Mouse (Mus musculus): ENCODE results near the gene Utp18. TPM values are rescaled to one million over a fixed set of nuclear protein-coding genes. Genes with fewer than 3 reads are reported as not detected.

The Utp18 gene
- polyA plus RNA-seq, 1 experiment from 2014 or later = 17.0 TPM

- H3K4me2 ChIP-seq = no peak overlapping the region
- H3K27me3 ChIP-seq (replicated peaks) = no peaks in the 10 kb centered on the region
- no peak overlapping the region for H3K27ac ChIP-seq (replicated peaks)
- H3K9ac ChIP-seq = no peak overlapping the region
- H3K4me1 ChIP-seq = no peaks in the 10 kb centered on the region
- WGBS = 68% methylated on average over 14 of the region's 14 CpGs
- H3K4me3 ChIP-seq = no peak overlapping the region
- H3K36me3 ChIP-seq = no peaks in the 10 kb centered on the region
- ATAC-seq (ENCODE audit: extremely low read depth, insufficient number of reproducible peaks, low FRiP score, low TSS enrichment) = no peak
- no peaks in the 10 kb centered on the region for H3K9me3 ChIP-seq
Observed at GRCm38 (mm10) chr11:93828619-93829326, 56.8 kb downstream of the Utp18 start.

GRCm38 (mm10) chr11:93822261-93822660 lies 63.3 kb downstream of the Utp18 start:
- Histone ChIP-seq H3K36me3 (no peaks in the 10 kb centered on the region), H3K4me3 (no peak overlapping the region), H3K27me3 (replicated peaks) (no peaks in the 10 kb centered on the region; the same call in 1 of the 2 replicates), H3K9ac (no peak overlapping the region), H3K4me1 (0 out of 2 replicates have a peak, but pooled peaks cover 7% of the 10 kb centered on the region), H3K27ac (replicated peaks) (no peak overlapping the region), H3K4me2 (no peak overlapping the region), H3K9me3 (no peaks in the 10 kb centered on the region)
- ATAC-seq (ENCODE audit: extremely low read depth, insufficient number of reproducible peaks, low FRiP score, low TSS enrichment) = no peak
- 69% methylated on average over 2 of the region's 2 CpGs for WGBS

GRCm38 (mm10) chr11:93821533-93821932 lies 64.0 kb downstream of the Utp18 start:
- Histone ChIP-seq H3K36me3 (no peaks in the 10 kb centered on the region), H3K4me1 (0 out of 2 replicates have a peak, but pooled peaks cover 7% of the 10 kb centered on the region), H3K27me3 (replicated peaks) (no peaks in the 10 kb centered on the region; the same call in 1 of the 2 replicates), H3K9ac (no peak overlapping the region), H3K4me2 (no peak overlapping the region), H3K27ac (replicated peaks) (no peak overlapping the region), H3K9me3 (no peaks in the 10 kb centered on the region), H3K4me3 (no peak overlapping the region)
- 43% methylated on average over 2 of the region's 2 CpGs for WGBS
- no peak for ATAC-seq (ENCODE audit: extremely low read depth, insufficient number of reproducible peaks, low FRiP score, low TSS enrichment)

DNA sequence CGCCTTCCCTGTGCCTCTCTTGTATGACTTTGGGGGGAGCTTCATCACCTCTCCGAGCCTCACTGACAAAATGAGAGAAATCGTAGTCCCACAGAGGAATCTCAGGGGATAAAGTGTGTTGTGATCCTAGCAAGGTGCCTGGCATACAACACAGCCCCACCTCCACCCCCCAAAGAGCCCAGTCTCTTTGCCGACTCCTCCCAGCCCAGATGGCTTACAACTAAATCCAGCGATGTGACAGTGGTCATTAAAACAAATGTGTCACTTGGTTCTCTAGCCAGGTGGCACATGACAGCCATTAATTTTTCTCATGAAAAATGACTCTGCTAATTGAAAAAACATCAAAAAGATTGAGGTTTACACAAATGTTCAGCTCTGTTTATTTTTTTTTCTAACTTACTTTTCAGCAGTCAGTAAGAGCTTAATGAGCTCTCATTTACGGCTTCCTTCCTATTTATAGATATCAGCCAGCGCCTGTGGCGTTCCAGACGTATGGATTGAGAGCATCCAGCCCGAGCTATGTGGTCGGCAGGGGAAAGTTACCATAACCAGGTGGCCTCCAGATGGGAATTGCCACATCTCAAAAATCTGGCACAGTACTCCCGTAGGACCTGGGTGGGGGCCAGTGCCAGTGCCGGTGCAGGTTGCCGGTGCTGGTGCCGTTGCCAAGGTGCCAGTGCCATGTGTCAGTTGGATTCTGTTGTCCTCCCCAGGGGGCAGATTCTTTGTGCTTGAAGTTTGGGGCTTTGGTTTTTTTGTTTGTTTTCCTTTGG lies 67.4 kb downstream of the Utp18 start:
- Histone ChIP-seq H3K36me3 (no peaks in the 10 kb centered on the region), H3K9me3 (no peaks in the 10 kb centered on the region), H3K4me1 (0 out of 2 replicates have a peak, but pooled peaks cover 7% of the 10 kb centered on the region), H3K4me2 (peak overlapping the region; percentile 18), H3K9ac (no peak overlapping the region), H3K27me3 (replicated peaks) (no peaks in the 10 kb centered on the region; the same call in 1 of the 2 replicates), H3K27ac (replicated peaks) (no peak overlapping the region), H3K4me3 (no peak overlapping the region)
- ATAC-seq (ENCODE audit: extremely low read depth, insufficient number of reproducible peaks, low FRiP score, low TSS enrichment) = no peak
- WGBS = 29% methylated on average over 15 of the region's 15 CpGs

DNA sequence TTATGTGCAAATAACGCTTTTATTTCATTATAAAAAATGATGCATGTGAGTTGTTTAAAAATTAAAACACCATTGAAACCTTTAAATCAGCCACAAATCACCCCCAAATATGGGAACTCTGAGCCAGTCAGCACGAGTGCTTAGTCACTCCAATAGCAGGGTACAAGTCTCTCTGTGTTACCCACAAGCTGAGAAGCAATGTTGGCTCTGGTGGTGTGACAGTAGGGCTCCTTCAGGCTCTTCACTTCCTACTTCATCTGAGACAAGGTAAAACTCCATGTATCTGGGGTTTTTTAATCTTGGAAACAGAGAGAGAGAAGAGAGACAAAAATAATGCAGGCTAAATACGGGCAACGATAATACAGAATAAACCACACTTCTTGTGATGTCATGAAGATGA lies 72.6 kb downstream of the Utp18 start:
- Histone ChIP-seq H3K4me1 (no peaks in the 10 kb centered on the region), H3K9ac (no peak overlapping the region), H3K27ac (replicated peaks) (no peak overlapping the region), H3K36me3 (no peaks in the 10 kb centered on the region), H3K27me3 (replicated peaks) (no peaks in the 10 kb centered on the region; the same call in 1 of the 2 replicates), H3K4me2 (no peak overlapping the region), H3K4me3 (no peak overlapping the region), H3K9me3 (no peaks in the 10 kb centered on the region)
- 76% methylated on average over 4 of the region's 4 CpGs for WGBS
- ATAC-seq (ENCODE audit: extremely low read depth, insufficient number of reproducible peaks, low FRiP score, low TSS enrichment) = no peak

DNA sequence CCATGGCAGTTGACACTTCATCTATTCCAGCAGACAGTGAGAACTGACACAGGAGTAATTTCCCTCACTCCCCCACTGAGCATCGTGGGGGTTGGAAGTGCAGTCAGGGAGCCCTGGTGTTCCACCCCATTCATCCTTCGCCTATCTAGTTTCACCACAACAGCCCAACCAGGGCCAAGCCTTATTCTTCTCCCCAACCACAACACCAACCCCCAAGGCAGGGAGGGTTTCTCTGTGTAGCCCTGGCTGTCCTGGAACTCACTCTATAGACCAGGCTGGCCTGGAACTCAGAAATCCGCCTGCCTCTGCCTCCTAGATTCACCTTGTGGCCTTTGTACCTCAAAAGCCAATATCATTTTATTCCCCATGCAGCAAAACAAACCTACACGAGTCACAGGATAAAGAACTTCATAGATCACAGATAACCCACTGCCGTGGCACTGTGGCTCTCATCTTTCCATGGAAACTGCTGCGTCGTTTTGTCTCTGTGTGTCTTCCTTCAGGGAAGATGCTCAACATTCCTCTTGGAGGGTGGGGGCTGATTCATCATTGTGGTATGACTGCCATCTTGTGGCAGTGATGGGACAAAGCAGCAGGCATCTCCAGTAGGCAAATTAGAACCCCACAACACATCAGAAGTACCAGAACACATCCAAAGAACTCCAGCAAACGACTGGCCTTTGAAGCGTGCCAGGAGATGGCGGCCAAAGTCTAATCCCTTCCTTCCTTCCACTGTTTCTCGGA lies 73.3 kb downstream of the Utp18 start:
- no peaks in the 10 kb centered on the region for H3K36me3 ChIP-seq
- no peak overlapping the region for H3K4me3 ChIP-seq
- H3K4me1 ChIP-seq = no peaks in the 10 kb centered on the region
- H3K27ac ChIP-seq (replicated peaks) = no peak overlapping the region
- no peak for ATAC-seq (ENCODE audit: extremely low read depth, insufficient number of reproducible peaks, low FRiP score, low TSS enrichment)
- H3K9me3 ChIP-seq = no peaks in the 10 kb centered on the region
- no peak overlapping the region for H3K9ac ChIP-seq
- 30% methylated on average over 11 of the region's 11 CpGs for WGBS
- no peak overlapping the region for H3K4me2 ChIP-seq
- no peaks in the 10 kb centered on the region for H3K27me3 ChIP-seq (replicated peaks)

Other genes with a start within 250 kb of the Utp18 start
- gene Mbtd1, start 86 bp upstream of the Utp18 start, polyA plus RNA-seq (2015; fragmentation: Nextera tagmentation; extraction: Ambion mirVana) = 17.1 and 17.5 TPM in 2 replicates
- 325 and 357 TPM in 2 replicates for gene Nme2, start 70.5 kb upstream of the Utp18 start, polyA plus RNA-seq (2015; fragmentation: Nextera tagmentation; extraction: Ambion mirVana)
- gene Gm20390, start 82.5 kb upstream of the Utp18 start, polyA plus RNA-seq (2015; fragmentation: Nextera tagmentation; extraction: Ambion mirVana) = 303 and 315 TPM in 2 replicates
- gene Nme1, start 82.8 kb upstream of the Utp18 start, polyA plus RNA-seq (2015; fragmentation: Nextera tagmentation; extraction: Ambion mirVana) = 112 and 120 TPM in 2 replicates
- gene Spag9, start 110.3 kb upstream of the Utp18 start, polyA plus RNA-seq (2015; fragmentation: Nextera tagmentation; extraction: Ambion mirVana) = 29.7 and 31.4 TPM in 2 replicates

Measured in heart, embryonic 13.5 days (tissue).